Mouse (Mus musculus) urinary bladder, adult 18-20 months (tissue): ENCODE measurements around the gene Snrnp35.
A peak's percentile ranks its signal among the peaks of the same experiment; 100 is the strongest.
"Not testable (repeated sequence)": the region's sequence is repeated elsewhere in the genome, so short reads cannot be mapped to it uniquely, and the experiment has no call there.

Experiments
- DNase-seq, 2 experiments: peaks; one replicate each; pipeline ENCODE4 v3.0.0; 2022; ENCODE audit warnings: low spot score in 2 of 2, mixed read lengths in 2 of 2

The Snrnp35 gene

DNA sequence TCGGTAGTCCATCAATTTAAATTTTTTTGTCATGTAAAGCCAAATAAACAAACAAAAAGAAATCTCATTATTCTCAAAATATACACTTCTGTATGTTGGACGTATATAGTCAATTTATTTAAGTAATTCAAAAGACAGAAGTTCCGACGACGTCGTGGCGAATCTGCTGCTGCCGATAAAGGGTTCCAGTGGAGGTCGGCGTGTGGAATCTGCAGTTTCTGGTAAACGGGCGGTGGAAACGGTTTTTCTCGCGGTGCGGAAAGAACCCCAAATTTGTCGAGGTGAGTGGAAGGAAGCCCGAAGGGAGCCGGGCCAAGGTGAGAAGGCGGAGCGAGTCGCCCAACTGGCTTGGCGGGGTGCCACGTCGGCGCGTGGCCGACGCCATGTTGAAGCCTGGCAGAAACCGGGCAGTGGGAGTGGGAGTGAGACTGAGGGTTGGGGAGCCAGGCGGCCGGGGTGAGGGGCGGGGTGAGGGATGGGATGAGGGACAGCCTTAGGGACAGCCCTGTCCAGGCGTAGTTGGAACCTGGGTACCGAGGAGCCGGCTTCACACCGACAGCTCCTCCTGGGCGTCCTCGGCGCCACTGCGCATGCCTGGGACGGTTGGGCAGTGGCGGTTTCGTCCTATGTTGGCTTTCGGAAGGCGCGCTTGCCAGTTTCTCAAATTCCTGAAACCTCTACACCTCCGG lies at the start of gene Snrnp35:
Gene Snrnp35, plus strand, starts transcription at position 169 of the 689 bp plus-strand sequence.
- peak; percentile 89 to 92 for DNase-seq

- DNase-seq, result no peak
Observed at GRCm38 (mm10) chr5:124438229-124438628, 44.7 kb upstream of the Snrnp35 start.

DNA sequence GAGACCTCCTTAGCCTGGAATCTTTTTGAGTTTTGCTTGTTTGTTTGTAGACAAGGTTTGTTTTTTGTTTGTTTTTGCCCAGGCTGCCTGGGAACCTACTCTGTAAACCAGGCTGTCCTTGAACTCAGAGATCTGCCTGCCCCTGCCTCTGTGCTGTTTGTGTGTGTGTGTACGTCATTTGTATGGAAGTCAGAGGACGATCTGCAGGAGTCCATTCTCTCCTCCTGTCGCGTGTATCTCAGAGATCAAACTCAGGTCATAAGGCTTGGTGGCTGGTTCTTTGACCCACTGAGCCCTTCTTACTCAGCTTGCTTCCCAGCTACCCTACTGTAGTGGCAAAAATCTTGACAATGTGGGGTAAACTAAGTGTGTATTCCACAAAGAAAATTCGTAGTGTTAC lies 44.2 kb upstream of the Snrnp35 start:
- no peak for DNase-seq

DNA sequence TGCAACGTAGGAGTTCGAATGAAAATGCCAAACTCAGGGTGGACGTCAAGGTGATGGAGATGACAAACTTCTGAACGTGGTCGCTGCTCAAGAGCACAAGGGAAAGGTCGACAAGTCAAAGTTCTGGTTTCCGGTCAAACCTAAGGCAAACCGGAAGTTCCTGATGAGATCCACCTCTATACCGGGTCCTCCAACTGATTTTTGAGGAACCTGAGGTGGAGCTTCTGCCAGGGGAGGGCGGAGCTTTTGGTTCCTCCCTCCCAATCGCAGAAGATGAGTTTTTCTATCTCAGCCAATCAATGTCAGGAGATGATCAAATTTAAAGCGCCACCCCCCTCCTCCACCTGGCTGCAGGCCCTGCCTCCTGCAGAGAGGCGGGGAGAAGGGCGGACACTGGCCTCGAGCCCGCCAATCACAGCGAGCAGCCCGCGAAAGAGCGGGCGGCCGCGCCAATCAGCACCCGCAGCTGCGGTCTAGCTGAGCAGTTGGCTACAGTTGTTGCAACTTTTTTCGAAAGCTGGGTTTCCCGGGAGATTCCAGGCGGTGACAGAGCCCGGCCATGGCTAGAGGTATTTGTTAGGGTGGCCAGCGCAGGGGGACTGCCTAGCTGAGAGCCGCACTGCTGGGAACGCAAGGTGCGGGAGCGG lies 43.4 kb upstream of the Snrnp35 start, which contains the start of gene Kmt5a:
Gene Kmt5a, plus strand, starts transcription at position 484 of the 647 bp plus-strand sequence.
- DNase-seq, result peak; percentile 86 to 92

DNA sequence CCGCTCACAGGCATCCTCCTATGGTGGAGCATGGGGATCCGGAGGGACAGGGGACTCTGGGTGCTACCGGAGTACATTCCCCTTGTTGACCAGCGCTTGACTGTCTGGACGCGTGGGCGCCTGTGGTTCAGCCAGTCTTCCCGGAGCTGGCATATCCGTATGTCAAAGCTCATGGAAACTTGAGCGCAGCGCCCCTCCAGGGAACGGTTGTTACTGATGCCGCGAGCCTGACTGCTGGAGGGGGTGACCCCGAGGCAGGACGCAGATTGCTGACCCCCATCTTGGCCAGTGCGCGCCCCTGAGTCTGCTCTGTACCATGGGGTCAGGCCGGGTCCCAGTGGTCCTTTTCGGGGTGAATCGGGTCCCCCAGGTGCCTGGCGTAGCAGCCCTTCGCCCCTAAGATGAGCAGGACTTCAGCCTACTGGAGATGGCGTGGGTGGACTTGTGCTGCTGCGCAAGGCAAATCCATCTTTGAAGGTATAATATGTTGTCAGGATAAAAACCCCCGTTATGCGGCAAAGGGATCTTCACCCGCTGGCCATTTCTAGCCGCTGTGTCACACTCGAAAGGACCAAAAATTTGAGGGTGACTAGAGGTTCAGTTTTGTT lies 42.7 kb upstream of the Snrnp35 start:
- no peak for DNase-seq

GRCm38 (mm10) chr5:124442628-124443027 lies 40.3 kb upstream of the Snrnp35 start:
- DNase-seq, result no peak

DNA sequence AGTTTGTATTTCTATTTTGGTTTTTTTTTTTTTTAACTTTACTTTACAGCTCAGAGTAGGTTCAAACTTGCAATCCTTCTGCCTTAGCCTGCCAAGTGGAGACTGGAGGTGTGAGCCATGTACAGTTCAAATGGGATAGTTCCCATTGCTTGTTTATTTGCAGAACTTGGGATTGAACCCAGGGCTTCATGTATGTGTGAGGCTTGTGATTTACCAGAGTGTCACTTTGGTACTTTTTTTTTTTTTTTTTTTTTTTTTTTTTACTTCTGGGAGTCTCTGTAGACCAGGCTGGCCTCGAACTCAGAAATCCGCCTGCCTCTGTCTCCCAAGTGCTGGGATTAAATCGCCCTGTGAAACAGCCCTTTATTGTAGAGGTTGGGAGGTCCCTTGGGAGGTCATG lies 38.7 kb upstream of the Snrnp35 start:
- DNase-seq, result no peak

- peak; percentile 57 for DNase-seq
Observed at GRCm38 (mm10) chr5:124444661-124445561, 38.0 kb upstream of the Snrnp35 start.

- peak in 1 of 2 experiments; percentile 59 for DNase-seq
Observed at GRCm38 (mm10) chr5:124445621-124446293, 37.2 kb upstream of the Snrnp35 start.

- peak; percentile 60 to 80 for DNase-seq
Observed at GRCm38 (mm10) chr5:124446301-124446881, 36.5 kb upstream of the Snrnp35 start.

DNA sequence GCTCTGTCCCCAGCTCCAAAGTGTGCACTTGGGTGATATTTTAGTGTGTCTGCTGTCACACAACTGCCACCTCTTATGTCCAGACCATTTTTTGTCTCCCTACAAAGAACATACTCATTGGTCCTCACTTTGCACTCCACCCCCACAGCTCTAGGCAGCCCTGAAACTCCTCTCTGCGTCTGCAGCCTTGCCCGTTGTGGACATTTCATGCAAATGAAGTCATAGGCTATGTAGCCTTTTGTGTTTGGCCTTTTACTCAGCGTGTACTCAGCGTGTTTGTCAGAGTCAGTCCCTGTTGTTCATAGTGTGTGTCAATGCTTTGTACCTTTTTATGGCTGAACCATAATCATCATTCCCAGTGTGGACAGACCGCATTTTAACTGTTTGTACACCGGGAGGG lies 33.4 kb upstream of the Snrnp35 start:
- DNase-seq, result peak in 1 of 2 experiments; percentile 23

DNA sequence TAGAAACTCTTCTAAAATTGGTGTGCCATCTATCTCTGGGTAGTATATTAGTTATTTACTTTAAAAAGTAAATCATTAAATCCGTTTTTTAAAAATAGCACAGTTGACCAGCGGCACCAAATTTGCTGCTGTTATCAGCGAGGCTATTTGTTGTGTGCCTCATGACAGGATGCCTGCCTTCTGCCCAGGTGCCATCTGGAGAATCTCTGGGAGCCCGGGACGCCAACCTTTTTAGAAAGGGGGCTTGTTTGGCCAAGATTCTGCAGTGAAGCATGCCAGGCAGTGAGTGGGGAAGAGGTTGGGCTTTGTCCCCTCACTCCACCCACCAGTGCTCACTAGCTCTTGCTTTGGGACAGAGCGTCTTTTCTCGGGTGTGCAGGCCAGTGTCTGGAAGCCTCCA lies 32.9 kb upstream of the Snrnp35 start:
- no peak for DNase-seq

GRCm38 (mm10) chr5:124450641-124451340 lies 32.1 kb upstream of the Snrnp35 start:
- DNase-seq, result no peak

- no peak for DNase-seq
Observed at GRCm38 (mm10) chr5:124452494-124453228, 30.3 kb upstream of the Snrnp35 start.

GRCm38 (mm10) chr5:124453339-124454081 lies 29.4 kb upstream of the Snrnp35 start:
- no peak for DNase-seq

DNA sequence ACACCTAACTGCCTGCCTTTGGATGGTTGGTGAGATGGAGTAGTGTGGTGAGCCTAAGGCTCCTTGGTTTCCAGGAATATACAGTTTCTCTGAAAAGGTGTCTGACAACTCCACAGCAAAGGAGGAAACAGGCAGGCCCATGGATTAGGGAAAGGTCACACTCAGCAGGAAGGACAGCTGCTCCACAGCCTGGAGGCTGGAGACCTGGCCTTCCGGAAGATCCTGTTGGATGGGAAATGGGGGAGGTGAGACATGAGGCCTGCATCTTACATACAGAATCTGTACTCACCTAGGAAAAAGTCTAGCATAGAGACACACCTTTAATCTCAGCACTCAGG lies 28.9 kb upstream of the Snrnp35 start:
- DNase-seq, result no peak

- DNase-seq, result no peak
Observed at GRCm38 (mm10) chr5:124456762-124457161, 26.2 kb upstream of the Snrnp35 start.

GRCm38 (mm10) chr5:124460922-124461321 lies 22.0 kb upstream of the Snrnp35 start:
- not testable (repeated sequence) for DNase-seq
